Mouse (Mus musculus): Measurements from ENCODE around the gene Arxes1. TPM values are rescaled to one million over a fixed set of nuclear protein-coding genes. Genes with fewer than 3 reads are reported as not detected.
"Not testable (repeated sequence)": the region's sequence is repeated elsewhere in the genome, so short reads cannot be mapped to it uniquely, and the experiment has no call there.

Arxes1 gene
- not detected in 2 replicates for polyA plus RNA-seq (2012; ENCODE audit: insufficient read depth, insufficient read length, missing spikeins)

GRCm38 (mm10) chrX:136032799-136033763, at the start of gene Arxes1:
TSS of gene Arxes1 (plus strand) at chrX:136033367.
- H3K4me1 ChIP-seq (ENCODE audit: control insufficient read depth, insufficient read depth, low read length); H3K27ac ChIP-seq (ENCODE audit: insufficient read depth, low read depth, low read length); H3K4me3 ChIP-seq (ENCODE audit: insufficient read depth, low read length): not testable (repeated sequence)

- H3K4me1 ChIP-seq (ENCODE audit: control insufficient read depth, insufficient read depth, low read length) = no peaks in the 10 kb centered on the region
- H3K27ac ChIP-seq (ENCODE audit: insufficient read depth, low read depth, low read length) = no peak overlapping the region
- TF ChIP-seq POLR2A (IDR thresholded peaks at IDR 0.05; ENCODE audit: borderline replicate concordance, low read depth, low read length) = no peak
- TF ChIP-seq CTCF (IDR thresholded peaks at IDR 0.05; ENCODE audit: low read depth, low read length) = no peak
- no peak overlapping the region for H3K4me3 ChIP-seq (ENCODE audit: insufficient read depth, low read length)
Observed at GRCm38 (mm10) chrX:135984539-135985260, 48.5 kb upstream of the Arxes1 start.

- TF ChIP-seq POLR2A (IDR thresholded peaks at IDR 0.05; ENCODE audit: borderline replicate concordance, low read depth, low read length) (no peak), CTCF (IDR thresholded peaks at IDR 0.05; ENCODE audit: low read depth, low read length) (no peak)
- H3K27ac ChIP-seq (ENCODE audit: insufficient read depth, low read depth, low read length) = no peak overlapping the region
- no peak overlapping the region for H3K4me3 ChIP-seq (ENCODE audit: insufficient read depth, low read length)
- no peaks in the 10 kb centered on the region for H3K4me1 ChIP-seq (ENCODE audit: control insufficient read depth, insufficient read depth, low read length)
Observed at GRCm38 (mm10) chrX:135986267-135986666, 46.9 kb upstream of the Arxes1 start.

GRCm38 (mm10) chrX:135990661-135991060, 42.5 kb upstream of the Arxes1 start:
- H3K4me3 ChIP-seq (ENCODE audit: insufficient read depth, low read length) = no peak overlapping the region
- no peak for TF ChIP-seq POLR2A (IDR thresholded peaks at IDR 0.05; ENCODE audit: borderline replicate concordance, low read depth, low read length)
- TF ChIP-seq CTCF (IDR thresholded peaks at IDR 0.05; ENCODE audit: low read depth, low read length) = no peak
- H3K27ac ChIP-seq (ENCODE audit: insufficient read depth, low read depth, low read length) = no peak overlapping the region

GRCm38 (mm10) chrX:135993192-135993594, 40.0 kb upstream of the Arxes1 start:
- not testable (repeated sequence) for H3K27ac ChIP-seq (ENCODE audit: insufficient read depth, low read depth, low read length); H3K4me1 ChIP-seq (ENCODE audit: control insufficient read depth, insufficient read depth, low read length); H3K4me3 ChIP-seq (ENCODE audit: insufficient read depth, low read length)

More at GRCm38 (mm10) chrX:135990661-135991060, 42.5 kb upstream of the Arxes1 start:
- no peaks in the 10 kb centered on the region for H3K4me1 ChIP-seq (ENCODE audit: control insufficient read depth, insufficient read depth, low read length)

GRCm38 (mm10) chrX:135993664-135994119, 39.5 kb upstream of the Arxes1 start, which contains the start of gene Arxes2:
TSS of gene Arxes2 (plus strand) at chrX:135993824.
- not testable (repeated sequence) for H3K4me1 ChIP-seq (ENCODE audit: control insufficient read depth, insufficient read depth, low read length); H3K27ac ChIP-seq (ENCODE audit: insufficient read depth, low read depth, low read length); H3K4me3 ChIP-seq (ENCODE audit: insufficient read depth, low read length)

- Histone ChIP-seq H3K27ac (ENCODE audit: insufficient read depth, low read depth, low read length) (no peak overlapping the region), H3K4me1 (ENCODE audit: control insufficient read depth, insufficient read depth, low read length) (no peaks in the 10 kb centered on the region), H3K4me3 (ENCODE audit: insufficient read depth, low read length) (no peak overlapping the region)
- TF ChIP-seq POLR2A (IDR thresholded peaks at IDR 0.05; ENCODE audit: borderline replicate concordance, low read depth, low read length) (no peak), CTCF (IDR thresholded peaks at IDR 0.05; ENCODE audit: low read depth, low read length) (no peak)
Observed at GRCm38 (mm10) chrX:136007199-136007843, 25.8 kb upstream of the Arxes1 start.

GRCm38 (mm10) chrX:136014392-136014791, 18.8 kb upstream of the Arxes1 start:
- no peak overlapping the region for H3K4me3 ChIP-seq (ENCODE audit: insufficient read depth, low read length)
- no peaks in the 10 kb centered on the region for H3K4me1 ChIP-seq (ENCODE audit: control insufficient read depth, insufficient read depth, low read length)
- no peak overlapping the region for H3K27ac ChIP-seq (ENCODE audit: insufficient read depth, low read depth, low read length)
- TF ChIP-seq CTCF (IDR thresholded peaks at IDR 0.05; ENCODE audit: low read depth, low read length) (no peak), POLR2A (IDR thresholded peaks at IDR 0.05; ENCODE audit: borderline replicate concordance, low read depth, low read length) (no peak)

GRCm38 (mm10) chrX:136030331-136030730, 2.8 kb upstream of the Arxes1 start:
- H3K27ac ChIP-seq (ENCODE audit: insufficient read depth, low read depth, low read length) = no peak overlapping the region
- H3K4me3 ChIP-seq (ENCODE audit: insufficient read depth, low read length) = no peak overlapping the region
- TF ChIP-seq CTCF (IDR thresholded peaks at IDR 0.05; ENCODE audit: low read depth, low read length) (no peak), POLR2A (IDR thresholded peaks at IDR 0.05; ENCODE audit: borderline replicate concordance, low read depth, low read length) (no peak)
- no peaks in the 10 kb centered on the region for H3K4me1 ChIP-seq (ENCODE audit: control insufficient read depth, insufficient read depth, low read length)

- Histone ChIP-seq H3K4me3 (ENCODE audit: insufficient read depth, low read length) (no peak overlapping the region), H3K27ac (ENCODE audit: insufficient read depth, low read depth, low read length) (no peak overlapping the region), H3K4me1 (ENCODE audit: control insufficient read depth, insufficient read depth, low read length) (no peaks in the 10 kb centered on the region)
- TF ChIP-seq POLR2A (IDR thresholded peaks at IDR 0.05; ENCODE audit: borderline replicate concordance, low read depth, low read length) (no peak), CTCF (IDR thresholded peaks at IDR 0.05; ENCODE audit: low read depth, low read length) (no peak)
Observed at GRCm38 (mm10) chrX:136043726-136044125, 10.6 kb downstream of the Arxes1 start.
